Mouse (Mus musculus): ENCODE results near the gene Tex36. TPM values are rescaled to one million over a fixed set of nuclear protein-coding genes. Genes with fewer than 3 reads are reported as not detected.

Gene Tex36
- polyA plus RNA-seq, 1 experiment from 2014 or later = not detected

DNA sequence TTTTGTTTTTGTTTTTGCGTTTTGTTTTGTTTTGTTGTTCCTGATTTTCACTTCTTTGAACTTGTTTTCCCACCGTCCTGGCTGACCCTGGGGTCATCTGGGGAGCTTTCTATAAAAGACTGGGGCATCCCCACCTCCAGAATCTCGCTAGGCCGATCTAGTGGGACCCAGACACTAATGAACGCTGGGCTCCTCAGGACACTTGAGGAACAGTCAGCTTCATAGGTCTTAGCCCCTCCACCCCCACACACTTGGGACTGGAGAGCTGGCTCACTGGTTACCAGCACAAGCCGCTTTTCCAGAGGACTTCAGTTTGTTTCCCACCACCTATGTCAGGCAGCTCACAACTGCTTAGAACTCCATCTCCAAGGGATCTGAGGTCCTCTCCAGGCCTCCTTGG is 25.7 kb downstream of the Tex36 start:
- Histone ChIP-seq H3K27me3 (ENCODE audit: control insufficient read depth, insufficient read depth, low read length) (no peaks in the 10 kb centered on the region), H3K4me3 (ENCODE audit: low read depth, low read length) (no peak overlapping the region), H3K9ac (replicated peaks; ENCODE audit: low read depth, low read length) (no peak overlapping the region), H3K27ac (ENCODE audit: low read depth, low read length) (no peak overlapping the region), H3K36me3 (ENCODE audit: control insufficient read depth, insufficient read depth, low read length) (no peaks in the 10 kb centered on the region), H3K4me1 (ENCODE audit: control insufficient read depth, insufficient read depth, low read length) (no peaks in the 10 kb centered on the region), H3K9me3 (ENCODE audit: control insufficient read depth, low read length) (no peaks in the 10 kb centered on the region), H3K4me2 (ENCODE audit: low read depth, low read length) (no peak overlapping the region)
- WGBS = 68% methylated on average over 6 of the region's 6 CpGs
- no peak for ATAC-seq (ENCODE audit: low read depth)

GRCm38 (mm10) chr7:133571927-133572326 is 30.0 kb downstream of the Tex36 start:
- Histone ChIP-seq H3K36me3 (ENCODE audit: control insufficient read depth, insufficient read depth, low read length) (no peaks in the 10 kb centered on the region), H3K4me2 (ENCODE audit: low read depth, low read length) (no peak overlapping the region), H3K4me3 (ENCODE audit: low read depth, low read length) (no peak overlapping the region), H3K9ac (replicated peaks; ENCODE audit: low read depth, low read length) (no peak overlapping the region), H3K4me1 (ENCODE audit: control insufficient read depth, insufficient read depth, low read length) (no peaks in the 10 kb centered on the region), H3K9me3 (ENCODE audit: control insufficient read depth, low read length) (no peaks in the 10 kb centered on the region), H3K27ac (ENCODE audit: low read depth, low read length) (no peak overlapping the region), H3K27me3 (ENCODE audit: control insufficient read depth, insufficient read depth, low read length) (no peaks in the 10 kb centered on the region)
- WGBS = 51% methylated on average over 3 of the region's 3 CpGs
- no peak for ATAC-seq (ENCODE audit: low read depth)

- no peaks in the 10 kb centered on the region for H3K9me3 ChIP-seq (ENCODE audit: control insufficient read depth, low read length)
These were observed 32.6 kb downstream of the Tex36 start for GRCm38 (mm10) chr7:133569194-133569880.

GRCm38 (mm10) chr7:133564600-133564999 is 37.4 kb downstream of the Tex36 start:
- Histone ChIP-seq H3K9ac (replicated peaks; ENCODE audit: low read depth, low read length) (no peak overlapping the region), H3K9me3 (ENCODE audit: control insufficient read depth, low read length) (no peaks in the 10 kb centered on the region), H3K4me3 (ENCODE audit: low read depth, low read length) (no peak overlapping the region), H3K4me1 (ENCODE audit: control insufficient read depth, insufficient read depth, low read length) (no peaks in the 10 kb centered on the region), H3K36me3 (ENCODE audit: control insufficient read depth, insufficient read depth, low read length) (no peaks in the 10 kb centered on the region), H3K27me3 (ENCODE audit: control insufficient read depth, insufficient read depth, low read length) (no peaks in the 10 kb centered on the region), H3K27ac (ENCODE audit: low read depth, low read length) (no peak overlapping the region), H3K4me2 (ENCODE audit: low read depth, low read length) (no peak overlapping the region)
- WGBS = 88% methylated on average over 8 of the region's 8 CpGs
- ATAC-seq (ENCODE audit: low read depth) = no peak

More at GRCm38 (mm10) chr7:133569194-133569880, 32.6 kb downstream of the Tex36 start:
- WGBS = 68% methylated on average over 16 of the region's 16 CpGs
- Histone ChIP-seq H3K4me1 (ENCODE audit: control insufficient read depth, insufficient read depth, low read length) (no peaks in the 10 kb centered on the region), H3K9ac (replicated peaks; ENCODE audit: low read depth, low read length) (no peak overlapping the region), H3K36me3 (ENCODE audit: control insufficient read depth, insufficient read depth, low read length) (no peaks in the 10 kb centered on the region), H3K4me3 (ENCODE audit: low read depth, low read length) (no peak overlapping the region), H3K27ac (ENCODE audit: low read depth, low read length) (no peak overlapping the region), H3K4me2 (ENCODE audit: low read depth, low read length) (no peak overlapping the region), H3K27me3 (ENCODE audit: control insufficient read depth, insufficient read depth, low read length) (no peaks in the 10 kb centered on the region)
- no peak for ATAC-seq (ENCODE audit: low read depth)

GRCm38 (mm10) chr7:133563175-133563824 is 38.7 kb downstream of the Tex36 start:
- WGBS = 87% methylated on average over 3 of the region's 3 CpGs
- H3K36me3 ChIP-seq (ENCODE audit: control insufficient read depth, insufficient read depth, low read length) = no peaks in the 10 kb centered on the region
- no peak overlapping the region for H3K4me2 ChIP-seq (ENCODE audit: low read depth, low read length)
- H3K27ac ChIP-seq (ENCODE audit: low read depth, low read length) = no peak overlapping the region
- no peak overlapping the region for H3K9ac ChIP-seq (replicated peaks; ENCODE audit: low read depth, low read length)
- H3K4me3 ChIP-seq (ENCODE audit: low read depth, low read length) = no peak overlapping the region
- no peaks in the 10 kb centered on the region for H3K9me3 ChIP-seq (ENCODE audit: control insufficient read depth, low read length)
- ATAC-seq (ENCODE audit: low read depth) = no peak
- H3K27me3 ChIP-seq (ENCODE audit: control insufficient read depth, insufficient read depth, low read length) = no peaks in the 10 kb centered on the region
- H3K4me1 ChIP-seq (ENCODE audit: control insufficient read depth, insufficient read depth, low read length) = no peaks in the 10 kb centered on the region

GRCm38 (mm10) chr7:133555786-133556492 is 46.0 kb downstream of the Tex36 start:
- Histone ChIP-seq H3K9me3 (ENCODE audit: control insufficient read depth, low read length) (no peaks in the 10 kb centered on the region), H3K4me2 (ENCODE audit: low read depth, low read length) (no peak overlapping the region), H3K27me3 (ENCODE audit: control insufficient read depth, insufficient read depth, low read length) (no peaks in the 10 kb centered on the region), H3K4me3 (ENCODE audit: low read depth, low read length) (no peak overlapping the region), H3K4me1 (ENCODE audit: control insufficient read depth, insufficient read depth, low read length) (no peaks in the 10 kb centered on the region), H3K36me3 (ENCODE audit: control insufficient read depth, insufficient read depth, low read length) (no peaks in the 10 kb centered on the region), H3K27ac (ENCODE audit: low read depth, low read length) (no peak overlapping the region), H3K9ac (replicated peaks; ENCODE audit: low read depth, low read length) (no peak overlapping the region)
- WGBS = 69% methylated on average over 8 of the region's 8 CpGs
- ATAC-seq (ENCODE audit: low read depth) = no peak

GRCm38 (mm10) chr7:133552306-133552991 is 49.5 kb downstream of the Tex36 start:
- ATAC-seq (ENCODE audit: low read depth) = no peak
- 90% methylated on average over 7 of the region's 7 CpGs for WGBS

GRCm38 (mm10) chr7:133551000-133551399 is 51.0 kb downstream of the Tex36 start:
- no peaks in the 10 kb centered on the region for H3K36me3 ChIP-seq (ENCODE audit: control insufficient read depth, insufficient read depth, low read length)
- ATAC-seq (ENCODE audit: low read depth) = no peak
- H3K27me3 ChIP-seq (ENCODE audit: control insufficient read depth, insufficient read depth, low read length) = no peaks in the 10 kb centered on the region
- no peaks in the 10 kb centered on the region for H3K4me1 ChIP-seq (ENCODE audit: control insufficient read depth, insufficient read depth, low read length)
- 49% methylated on average over 2 of the region's 2 CpGs for WGBS
- H3K27ac ChIP-seq (ENCODE audit: low read depth, low read length) = no peak overlapping the region
- no peak overlapping the region for H3K4me2 ChIP-seq (ENCODE audit: low read depth, low read length)
- no peak overlapping the region for H3K4me3 ChIP-seq (ENCODE audit: low read depth, low read length)
- H3K9ac ChIP-seq (replicated peaks; ENCODE audit: low read depth, low read length) = no peak overlapping the region
- no peaks in the 10 kb centered on the region for H3K9me3 ChIP-seq (ENCODE audit: control insufficient read depth, low read length)

More at GRCm38 (mm10) chr7:133552306-133552991, 49.5 kb downstream of the Tex36 start:
- H3K27ac ChIP-seq (ENCODE audit: low read depth, low read length) = no peak overlapping the region
- no peaks in the 10 kb centered on the region for H3K36me3 ChIP-seq (ENCODE audit: control insufficient read depth, insufficient read depth, low read length)
- H3K9ac ChIP-seq (replicated peaks; ENCODE audit: low read depth, low read length) = no peak overlapping the region
- no peak overlapping the region for H3K4me3 ChIP-seq (ENCODE audit: low read depth, low read length)
- H3K4me1 ChIP-seq (ENCODE audit: control insufficient read depth, insufficient read depth, low read length) = no peaks in the 10 kb centered on the region
- no peaks in the 10 kb centered on the region for H3K27me3 ChIP-seq (ENCODE audit: control insufficient read depth, insufficient read depth, low read length)
- no peak overlapping the region for H3K4me2 ChIP-seq (ENCODE audit: low read depth, low read length)
- no peaks in the 10 kb centered on the region for H3K9me3 ChIP-seq (ENCODE audit: control insufficient read depth, low read length)

All from neural tube, embryonic 14.5 days (tissue).